Mouse (Mus musculus) retina, postnatal 1 day (tissue): Measurements from ENCODE around the gene Ccdc149.

Experiments
- DNase-seq: peaks from one replicate; pipeline ENCODE4 v3.0.0-alpha.2; 2012

Ccdc149 gene

GRCm38 (mm10) chr5:52367866-52368840, 103.2 kb downstream of the Ccdc149 start:
- peak; percentile 27 for DNase-seq

GRCm38 (mm10) chr5:52366661-52367060, 104.7 kb downstream of the Ccdc149 start:
- no peak for DNase-seq

GRCm38 (mm10) chr5:52365930-52366329, 105.4 kb downstream of the Ccdc149 start:
- DNase-seq = no peak

GRCm38 (mm10) chr5:52364521-52364920, 106.8 kb downstream of the Ccdc149 start:
- no peak for DNase-seq

- DNase-seq = no peak
These were observed 107.7 kb downstream of the Ccdc149 start, which contains the start of gene Sod3 for GRCm38 (mm10) chr5:52363468-52364150. Sod3 (plus strand) TSS chr5:52363791.

GRCm38 (mm10) chr5:52362776-52363467, 108.4 kb downstream of the Ccdc149 start:
- DNase-seq = no peak

GRCm38 (mm10) chr5:52360286-52361049, 110.9 kb downstream of the Ccdc149 start:
- DNase-seq = no peak

GRCm38 (mm10) chr5:52358120-52358519, 113.2 kb downstream of the Ccdc149 start:
- no peak for DNase-seq

- DNase-seq = no peak
These were observed 114.1 kb downstream of the Ccdc149 start for GRCm38 (mm10) chr5:52357175-52357754.

- no peak for DNase-seq
These were observed 115.7 kb downstream of the Ccdc149 start for GRCm38 (mm10) chr5:52355612-52356011.

- DNase-seq = no peak
These were observed 116.9 kb downstream of the Ccdc149 start for GRCm38 (mm10) chr5:52354441-52354840.

- DNase-seq = no peak
These were observed 118.6 kb downstream of the Ccdc149 start for GRCm38 (mm10) chr5:52352730-52353129.

- no peak for DNase-seq
These were observed 119.8 kb downstream of the Ccdc149 start for GRCm38 (mm10) chr5:52351561-52351960.

- DNase-seq = no peak
These were observed 120.9 kb downstream of the Ccdc149 start for GRCm38 (mm10) chr5:52350451-52350850.

- no peak for DNase-seq
These were observed 124.4 kb downstream of the Ccdc149 start for GRCm38 (mm10) chr5:52346890-52347289.

- DNase-seq = no peak
These were observed 132.2 kb downstream of the Ccdc149 start for GRCm38 (mm10) chr5:52339134-52339533.

GRCm38 (mm10) chr5:52335590-52335989, 135.7 kb downstream of the Ccdc149 start:
- no peak for DNase-seq

GRCm38 (mm10) chr5:52332120-52332519, 139.2 kb downstream of the Ccdc149 start:
- no peak for DNase-seq
